Mouse (Mus musculus) lung, adult 2 months (tissue): ENCODE data around the gene Pprc1. TPM values are rescaled to one million over a fixed set of nuclear protein-coding genes. Genes with fewer than 3 reads are reported as not detected.

Source experiments
- DNase-seq: peaks from one replicate; pipeline ENCODE4 v3.0.0; 2022
- H3K4me1 ChIP-seq: fragments of 200-500 bp; 2 replicates; pipeline ENCODE4 v1.6.1; 2011; ENCODE audit warnings: low read length; ENCODE audit not compliant: control insufficient read depth, insufficient read depth
- H3K4me3 ChIP-seq: fragments of 200-500 bp; replicated peaks from 2 replicates; pipeline ENCODE3; 2011; ENCODE audit warnings: low read depth, mild to moderate bottlenecking, control low read depth, low read length; ENCODE audit errors: extremely low read depth
- CTCF ChIP-seq: fragments of 200-500 bp; IDR thresholded peaks from 2 replicates; pipeline ENCODE4 v1.5.1; 2011; ENCODE audit warnings: mild to moderate bottlenecking, low read length, control low read depth; ENCODE audit not compliant: insufficient read depth
- POLR2A ChIP-seq: fragments of 200-500 bp; IDR thresholded peaks from 2 replicates; pipeline ENCODE4 v1.6.1; 2011; ENCODE audit warnings: low read depth, mild to moderate bottlenecking, control low read depth, low read length, borderline replicate concordance; ENCODE audit errors: extremely low read depth
- WGBS: fragments of 180-500 bp; shearing (Covaris S2); methylation state at CpG from one replicate; pipeline ENCODE4 v1.1.7; 2018; 5-methylcytosine and 5-hydroxymethylcytosine counted together
- polyA plus RNA-seq: library from polyadenylated mRNA; depleted of rRNA; stranded (reverse); fragments of >200 nt; gene quantifications from 2 replicates; pipeline ENCODE4 v1.2.3, GENCODE M21; 2012; rRNA removed

The Pprc1 gene
- 18.3 and 19.3 TPM in 2 replicates for polyA plus RNA-seq

GRCm38 (mm10) chr19:46044271-46044992 is at the start of gene Pprc1:
Gene Pprc1, plus strand, starts transcription at chr19:46044886.
- H3K4me3 ChIP-seq = peak within 1 kb of the TSS; percentile 94
- DNase-seq = peak; percentile 35
- TF ChIP-seq POLR2A (no peak), CTCF (no peak)
- H3K4me1 ChIP-seq = peaks cover 31% of the 10 kb centered on the region
- WGBS = under 1% methylated on average over 34 of the region's 34 CpGs

GRCm38 (mm10) chr19:45997365-45997764 is 47.3 kb upstream of the Pprc1 start:
- Histone ChIP-seq H3K4me3 (peak overlapping the region; percentile 49), H3K4me1 (peaks cover 3% of the 10 kb centered on the region)
- TF ChIP-seq CTCF (no peak), POLR2A (no peak)
- no peak for DNase-seq
- 50% methylated on average over 5 of the region's 5 CpGs for WGBS

DNA sequence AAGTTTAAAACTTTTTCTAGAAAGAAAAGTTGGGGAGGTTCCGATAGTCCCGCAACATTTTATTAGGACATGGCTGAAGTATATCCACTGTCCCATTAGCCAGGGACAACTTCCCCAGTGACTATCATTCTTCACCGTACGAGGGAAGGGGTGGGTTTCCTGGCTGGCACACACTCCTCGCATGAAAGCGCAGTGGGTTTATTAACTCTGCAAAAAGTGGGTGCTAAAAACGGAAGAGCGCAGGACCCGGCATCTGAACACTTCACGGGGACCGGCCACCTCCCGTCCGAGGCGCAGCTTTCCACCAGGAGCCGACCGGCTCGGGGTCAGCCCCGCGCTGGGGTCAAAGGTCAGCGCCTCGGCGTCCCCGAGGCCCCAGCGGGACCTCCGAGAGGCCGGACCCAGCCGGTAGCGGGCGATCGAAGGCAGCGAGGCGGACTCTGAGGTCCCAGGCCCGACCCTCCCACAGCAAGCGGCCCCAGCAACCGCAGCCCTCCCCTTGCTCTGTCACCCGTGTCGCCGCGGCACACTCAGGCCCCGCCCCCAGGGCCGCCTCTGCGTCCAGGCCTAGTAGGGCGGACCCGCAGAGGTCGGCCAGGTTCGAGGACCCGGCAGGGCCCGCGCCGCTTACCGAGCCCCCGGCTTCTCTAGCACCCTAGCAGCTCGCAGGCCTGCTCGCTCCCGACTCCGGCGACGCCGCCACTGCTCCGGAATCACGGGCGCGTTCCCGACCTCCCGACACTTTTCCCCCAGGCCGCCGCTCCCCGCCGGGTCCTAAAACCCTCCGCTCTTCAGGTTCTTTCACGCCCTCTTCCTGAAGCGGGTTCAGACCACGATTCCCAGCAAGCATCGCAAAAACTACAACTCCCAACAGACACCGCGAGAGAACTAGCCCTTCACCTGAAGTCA is 46.6 kb upstream of the Pprc1 start, which contains the start of gene Armh3:
Gene Armh3, minus strand, starts transcription at position 704 of the 909 bp plus-strand sequence.
- DNase-seq = peak; percentile 92
- H3K4me1 ChIP-seq = peaks cover 3% of the 10 kb centered on the region
- peak within 1 kb of the TSS; percentile 83 for H3K4me3 ChIP-seq
- TF ChIP-seq CTCF (no peak), POLR2A (peak; percentile 21; the same call in 1 of the 2 replicates)
- under 1% methylated on average over 76 of the region's 76 CpGs for WGBS

GRCm38 (mm10) chr19:45998694-45999217 is 45.9 kb upstream of the Pprc1 start:
- TF ChIP-seq CTCF = no peak
- no peak for TF ChIP-seq POLR2A
- H3K4me1 ChIP-seq = peaks cover 3% of the 10 kb centered on the region
- H3K4me3 ChIP-seq = peak overlapping the region; percentile 83
- no peak for DNase-seq
- WGBS = 8% methylated on average over 8 of the region's 8 CpGs

DNA sequence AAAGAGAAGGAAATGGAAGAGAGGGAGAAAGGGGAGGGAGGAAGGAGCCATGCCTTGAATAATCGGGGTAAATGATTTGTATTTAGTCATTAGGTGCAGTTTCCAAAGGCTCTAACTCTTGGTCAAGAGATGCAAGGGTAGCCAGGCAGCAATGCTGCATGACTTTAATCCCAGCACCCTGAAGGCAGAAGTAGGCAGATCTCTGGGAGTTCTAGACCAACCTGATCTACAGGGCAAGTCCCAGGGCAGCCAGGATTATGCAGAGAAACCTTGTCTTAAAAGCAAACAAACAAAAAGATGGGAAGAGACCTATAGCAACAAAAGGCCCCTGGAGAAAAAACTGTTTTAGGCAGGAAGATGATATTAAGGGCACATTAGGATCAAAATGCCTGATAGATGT is 45.3 kb upstream of the Pprc1 start:
- Histone ChIP-seq H3K4me3 (no peak overlapping the region), H3K4me1 (peaks cover 7% of the 10 kb centered on the region)
- TF ChIP-seq CTCF = no peak
- TF ChIP-seq POLR2A = no peak
- WGBS = 41% methylated on average over 1 of the region's 1 CpGs
- no peak for DNase-seq

GRCm38 (mm10) chr19:46002279-46002678 is 42.4 kb upstream of the Pprc1 start:
- DNase-seq = no peak
- WGBS = 74% methylated on average over 9 of the region's 9 CpGs
- H3K4me3 ChIP-seq = no peak overlapping the region
- TF ChIP-seq CTCF = no peak
- TF ChIP-seq POLR2A = no peak
- peaks cover 6% of the 10 kb centered on the region for H3K4me1 ChIP-seq

DNA sequence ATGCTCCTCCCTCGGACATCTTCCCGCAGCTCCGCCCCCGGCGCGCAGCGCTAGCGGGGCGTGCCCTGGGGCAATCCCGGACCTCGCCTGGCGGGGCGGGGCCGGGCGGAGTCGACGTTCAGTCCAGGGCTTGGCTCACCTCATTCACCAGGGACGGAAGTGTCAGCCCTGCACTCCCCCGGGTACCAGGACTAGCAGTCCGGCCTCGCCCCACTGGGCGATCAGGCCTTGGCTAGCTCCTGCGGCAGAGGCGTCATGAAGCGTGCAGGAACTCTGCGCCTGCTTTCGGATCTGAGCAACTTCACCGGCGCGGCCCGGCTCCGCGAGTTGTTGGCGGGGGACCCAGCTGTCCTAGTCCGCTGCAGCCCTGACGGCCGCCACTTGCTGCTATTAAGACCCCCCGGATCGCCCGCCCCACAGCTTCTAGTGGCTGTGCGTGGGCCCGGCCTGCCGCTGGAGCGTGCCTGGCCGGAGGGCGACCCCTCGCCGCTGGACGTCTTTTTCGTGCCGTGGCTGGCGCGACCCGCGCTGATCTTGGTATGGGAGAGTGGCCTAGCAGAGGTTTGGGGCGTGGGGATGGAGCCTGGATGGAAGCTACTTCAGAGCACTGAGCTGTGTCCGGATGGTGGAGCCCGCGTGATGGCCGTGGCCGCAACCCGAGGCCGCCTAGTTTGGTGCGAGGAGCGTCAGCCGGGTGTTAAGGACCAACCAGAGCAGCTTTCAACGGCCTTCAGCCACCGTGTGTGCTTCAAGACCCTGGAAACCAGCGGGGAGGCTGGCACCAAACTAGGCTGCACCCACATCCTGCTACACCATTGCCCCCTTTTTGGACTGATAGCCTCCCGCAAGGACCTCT is 41.1 kb upstream of the Pprc1 start, which contains the start of gene Hps6:
Gene Hps6, plus strand, starts transcription at position 138 of the 856 bp plus-strand sequence.
- WGBS = 1% methylated on average over 70 of the region's 70 CpGs
- DNase-seq = peak; percentile 87
- TF ChIP-seq CTCF (no peak), POLR2A (peak; percentile 86; the same call in 1 of the 2 replicates)
- peak within 1 kb of the TSS; percentile 73 for H3K4me3 ChIP-seq
- peaks cover 4% of the 10 kb centered on the region; the same call in 1 of the 2 replicates for H3K4me1 ChIP-seq

DNA sequence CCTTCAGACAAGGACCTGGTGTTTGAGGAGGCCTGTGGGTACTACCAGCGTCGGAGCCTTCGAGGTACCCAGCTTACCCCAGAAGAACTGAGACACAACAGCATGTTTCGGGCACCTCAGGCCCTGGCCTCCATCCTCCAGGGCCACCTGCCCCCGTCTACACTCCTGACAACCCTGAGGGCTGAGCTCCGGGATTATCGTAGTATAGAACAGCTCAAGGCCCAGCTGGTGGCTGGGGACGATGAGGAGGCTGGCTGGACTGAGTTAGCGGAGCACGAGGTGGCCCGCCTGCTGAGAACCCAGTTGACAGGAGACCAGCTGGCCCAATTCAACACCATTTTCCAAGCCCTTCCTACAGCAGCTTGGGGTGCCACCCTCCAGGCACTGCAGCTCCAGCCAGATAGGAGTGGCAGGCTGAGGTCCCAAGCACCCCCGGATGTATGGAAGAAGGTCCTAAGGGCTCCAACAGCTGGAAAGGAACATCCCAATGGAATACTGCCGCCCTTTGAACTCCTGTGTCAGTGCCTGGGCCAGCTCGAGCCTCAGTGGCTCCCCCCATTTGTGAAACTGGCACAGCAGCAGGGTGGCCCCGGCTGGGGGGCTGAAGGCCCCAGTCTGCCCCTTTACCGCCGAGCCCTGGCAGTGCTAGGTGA is 39.7 kb upstream of the Pprc1 start:
- no peak overlapping the region for H3K4me3 ChIP-seq
- WGBS = 84% methylated on average over 17 of the region's 17 CpGs
- no peak for DNase-seq
- TF ChIP-seq POLR2A = no peak
- no peak for TF ChIP-seq CTCF
- H3K4me1 ChIP-seq = peaks cover 4% of the 10 kb centered on the region; the same call in 1 of the 2 replicates

DNA sequence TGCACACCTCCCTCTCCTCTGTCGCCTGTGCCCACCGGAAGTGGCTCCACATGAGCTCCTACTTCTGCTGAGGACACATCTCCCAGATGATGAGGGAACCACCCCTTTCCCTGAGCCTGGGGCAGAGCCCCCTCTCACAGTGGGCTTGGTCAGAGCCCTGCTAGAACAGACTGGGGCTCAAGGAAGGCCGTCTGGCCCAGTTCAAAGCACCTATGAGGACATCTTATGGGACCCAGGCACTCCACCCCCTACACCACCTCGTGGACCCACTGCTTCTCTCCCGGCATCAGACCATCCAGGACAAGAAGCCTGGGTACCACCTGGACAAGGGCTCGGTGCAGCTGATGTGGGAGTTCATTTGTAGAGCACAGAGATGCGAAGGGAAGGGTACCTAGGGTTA is 39.0 kb upstream of the Pprc1 start:
- H3K4me3 ChIP-seq = no peak overlapping the region
- 90% methylated on average over 7 of the region's 7 CpGs for WGBS
- DNase-seq = no peak
- TF ChIP-seq CTCF = no peak
- TF ChIP-seq POLR2A = no peak
- peaks cover 4% of the 10 kb centered on the region; the same call in 1 of the 2 replicates for H3K4me1 ChIP-seq
